Mouse (Mus musculus): ENCODE data around the gene Gm20708. TPM values are rescaled to one million over a fixed set of nuclear protein-coding genes. Genes with fewer than 3 reads are reported as not detected.

Gene Gm20708
- total RNA-seq (2021) (1 to 10 TPM in 1 of 2 experiments, under 1 TPM in 1; 0.59 to 1.0 TPM), polyA plus RNA-seq (2012; rRNA removed) (0.08 TPM in 1 of 2 replicates, not detected in the other)
- long read RNA-seq, partial matches to known transcripts, result 0 of 6 reads
- long read RNA-seq, other reads (novel, unspliced or antisense), result 6 of 6 reads

- DNase-seq, result peak; percentile 88
Measured at GRCm38 (mm10) chr11:117809407-117810311, at the start of gene Gm20708, which contains the start of gene Syngr2. Gene Gm20708 (plus strand): TSS chr11:117809668. Gene Syngr2 (plus strand): TSS chr11:117809668.

- DNase-seq, result no peak
Measured at GRCm38 (mm10) chr11:117760374-117761119, 48.9 kb upstream of the Gm20708 start.

GRCm38 (mm10) chr11:117761801-117762200, 47.7 kb upstream of the Gm20708 start:
- no peak for DNase-seq

GRCm38 (mm10) chr11:117762246-117762645, 47.2 kb upstream of the Gm20708 start:
- DNase-seq, result no peak

DNA sequence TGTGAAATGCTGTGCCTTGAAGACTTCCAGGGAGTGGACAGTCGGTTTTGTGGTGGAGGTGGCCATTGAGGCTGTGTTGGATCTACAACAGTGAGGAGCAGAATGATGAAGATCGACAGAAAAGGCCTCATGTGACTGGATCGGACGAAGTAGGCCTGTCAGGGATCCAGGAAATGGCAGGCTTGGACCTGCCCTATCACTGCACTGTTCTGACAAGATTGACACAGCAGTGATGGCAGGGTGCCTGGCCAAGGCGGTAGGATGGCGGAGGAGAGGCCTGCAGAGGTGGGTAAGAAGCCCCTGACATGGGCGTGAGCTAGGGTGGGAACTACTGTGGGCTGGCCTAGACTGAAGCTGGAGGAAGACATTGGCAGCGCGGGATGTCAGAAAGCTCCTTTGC, 45.1 kb upstream of the Gm20708 start:
- DNase-seq, result no peak

DNA sequence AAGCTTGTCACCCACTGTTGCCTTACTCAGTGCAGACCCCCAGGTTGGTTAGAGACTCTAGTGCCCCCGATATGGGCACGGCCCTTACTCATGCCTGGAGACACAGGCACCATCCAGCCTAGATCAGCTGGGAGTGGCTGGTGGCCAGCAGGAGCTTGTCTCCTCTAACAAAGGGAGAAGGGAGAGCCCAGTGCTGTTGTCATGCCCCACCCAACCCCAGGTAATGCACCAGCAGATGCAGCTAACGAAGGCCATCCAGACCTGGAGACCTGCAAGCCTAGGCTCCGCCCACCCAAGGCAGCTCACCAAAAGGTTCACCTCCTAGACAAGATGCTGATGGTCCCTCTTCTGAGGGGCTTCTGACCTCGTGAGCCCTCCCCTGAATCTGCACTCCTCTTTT, 44.1 kb upstream of the Gm20708 start:
- DNase-seq, result no peak

DNA sequence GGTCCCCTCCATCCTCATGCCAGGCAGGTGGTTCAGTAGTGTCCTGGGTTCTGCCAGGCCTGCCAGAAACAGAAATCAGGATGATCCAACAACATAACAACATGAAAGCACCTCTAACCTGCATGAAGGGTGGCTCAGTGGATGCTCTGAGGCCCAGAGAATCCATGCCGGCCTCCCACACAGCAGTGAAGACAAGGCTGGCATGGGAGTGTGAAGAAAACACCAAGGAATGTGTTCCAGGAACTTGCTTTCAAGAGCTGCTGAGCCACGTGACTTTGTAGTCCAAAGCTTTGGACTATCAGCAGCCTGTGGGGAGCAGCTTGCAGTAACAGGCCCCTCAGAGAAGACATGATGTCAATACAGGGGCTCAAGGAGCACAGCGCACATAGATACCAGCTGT, 43.2 kb upstream of the Gm20708 start:
- DNase-seq, result no peak

GRCm38 (mm10) chr11:117768725-117769682, 40.5 kb upstream of the Gm20708 start:
- DNase-seq, result no peak

DNA sequence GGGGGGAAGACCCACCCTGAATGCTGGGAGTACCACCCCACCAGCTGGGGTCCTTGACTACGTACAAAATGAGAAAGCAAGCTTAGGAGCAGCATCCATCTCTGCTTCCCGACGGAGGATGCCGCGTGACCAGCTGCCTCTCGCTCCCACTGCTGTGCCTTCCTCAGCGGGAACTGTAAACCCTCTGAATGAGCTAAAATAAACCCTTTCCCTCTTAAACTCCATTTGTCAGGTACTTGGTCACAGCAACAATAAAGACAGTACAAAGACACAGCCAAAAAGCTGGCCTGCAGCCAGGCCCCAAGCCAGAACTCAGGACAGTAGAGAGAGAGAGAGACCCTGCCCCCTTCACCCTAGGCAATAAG, 39.8 kb upstream of the Gm20708 start:
- no peak for DNase-seq

GRCm38 (mm10) chr11:117770407-117770806, 39.1 kb upstream of the Gm20708 start:
- DNase-seq, result no peak

DNA sequence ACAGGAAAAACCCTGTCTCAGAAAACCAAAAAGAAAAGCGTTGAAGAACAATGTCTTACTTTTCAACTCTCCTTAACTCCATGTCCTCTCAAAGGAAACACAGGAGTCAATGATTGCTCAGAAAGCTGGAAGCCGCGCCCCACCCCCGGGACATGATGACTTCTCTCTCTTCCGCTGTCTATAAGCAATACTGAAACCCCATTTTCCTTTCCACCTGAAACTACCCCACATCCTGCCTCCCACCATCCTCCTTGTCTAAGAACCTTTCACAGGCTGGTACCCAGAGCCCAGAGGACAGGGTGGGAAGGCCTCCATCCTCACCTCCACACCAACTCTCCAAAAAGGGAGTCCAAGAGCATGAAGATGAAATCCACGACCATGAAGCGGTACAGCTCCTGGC, 37.1 kb upstream of the Gm20708 start:
- no peak for DNase-seq

DNA sequence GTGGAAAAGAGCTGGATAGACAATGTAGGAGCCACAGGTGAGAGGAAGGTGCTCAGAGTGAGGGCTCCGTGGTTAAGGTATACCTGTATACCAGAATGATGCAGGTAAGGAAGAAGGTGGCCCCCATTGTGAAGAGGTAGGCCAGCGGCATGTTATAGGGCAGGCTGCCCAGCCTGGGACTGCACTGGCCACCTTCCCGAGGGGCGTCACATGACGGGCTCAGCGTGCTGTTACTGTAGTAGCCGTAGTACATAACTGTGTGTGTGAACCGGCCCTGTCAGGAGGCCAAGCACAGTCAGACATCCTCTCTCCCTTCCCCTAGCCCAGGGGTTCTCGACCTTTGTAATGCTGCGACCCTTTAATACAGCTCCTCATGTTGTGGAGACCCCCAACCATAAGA, 34.5 kb upstream of the Gm20708 start:
- no peak for DNase-seq

DNA sequence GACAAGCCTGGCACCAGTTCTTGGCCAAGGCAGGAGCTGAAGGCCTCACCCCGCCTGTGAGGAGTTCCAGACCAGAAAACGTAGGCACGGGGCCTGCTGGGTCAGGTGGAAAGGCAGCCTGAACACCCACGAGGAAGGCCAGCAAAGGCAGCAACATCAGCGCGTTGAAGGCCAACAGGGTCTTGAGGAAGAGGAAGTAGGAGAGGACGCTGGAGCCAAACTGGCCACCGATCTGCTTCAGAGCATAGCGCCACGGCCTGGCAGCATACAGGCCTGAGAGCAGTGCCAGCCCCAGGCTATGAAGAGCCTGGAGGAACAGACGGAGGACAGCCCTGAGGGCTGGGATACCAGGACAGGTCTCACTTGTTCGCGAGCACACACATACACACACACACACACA, 33.9 kb upstream of the Gm20708 start:
- DNase-seq, result no peak

GRCm38 (mm10) chr11:117776085-117776792, 33.2 kb upstream of the Gm20708 start:
- DNase-seq, result peak; percentile 69

- no peak for DNase-seq
Measured at GRCm38 (mm10) chr11:117777111-117777510, 32.4 kb upstream of the Gm20708 start.

- DNase-seq, result peak; percentile 56
Measured at GRCm38 (mm10) chr11:117778031-117778430, 31.4 kb upstream of the Gm20708 start.

DNA sequence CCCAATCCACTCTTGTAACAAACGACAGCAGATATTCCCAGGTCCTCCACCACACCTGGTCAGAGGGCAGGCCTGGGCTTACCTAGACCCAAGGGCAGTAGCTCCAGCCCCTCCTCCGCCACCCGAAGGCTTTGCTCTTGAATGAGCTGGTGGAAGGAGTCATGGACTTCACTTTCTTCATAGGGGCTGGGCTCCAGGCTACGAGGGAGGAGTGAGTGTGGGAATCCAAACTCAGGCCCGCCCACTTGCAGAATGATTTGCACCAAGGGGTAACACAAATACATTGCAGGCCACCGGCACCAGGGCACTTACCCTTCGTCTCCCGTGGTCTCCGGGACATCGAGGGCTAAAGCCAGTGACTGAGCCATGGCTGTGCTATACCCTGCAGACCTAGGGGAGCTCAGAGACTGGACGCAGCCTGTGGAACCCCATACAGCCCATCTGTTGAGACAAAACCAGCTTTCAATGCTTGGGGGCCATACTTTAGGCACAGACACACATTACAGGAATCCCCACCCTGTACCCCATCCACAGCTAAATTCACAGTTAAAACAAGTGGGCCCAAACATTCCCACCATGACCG, 30.5 kb upstream of the Gm20708 start:
- DNase-seq, result peak; percentile 57

- DNase-seq, result peak; percentile 88
Measured at GRCm38 (mm10) chr11:117779434-117780198, 29.9 kb upstream of the Gm20708 start.

GRCm38 (mm10) chr11:117780199-117780515, 29.3 kb upstream of the Gm20708 start:
- no peak for DNase-seq

- DNase-seq, result peak; percentile 95
Measured at GRCm38 (mm10) chr11:117780582-117781111, 28.8 kb upstream of the Gm20708 start.

Measured in adrenal gland, adult 2 months (tissue).